Mouse (Mus musculus) CD4-positive helper T cell, adult 2 months (primary cell): Measurements from ENCODE around the gene Nav1.

Experiments used
- DNase-seq: peaks from one replicate; pipeline ENCODE4 v3.0.0-alpha.2; 2012; ENCODE audit warnings: low read depth, missing footprints, low spot score

The Nav1 gene

GRCm38 (mm10) chr1:135443506-135443905 is 163.6 kb downstream of the Nav1 start:
- DNase-seq = no peak

- no peak for DNase-seq
These were observed 165.2 kb downstream of the Nav1 start for GRCm38 (mm10) chr1:135441861-135442260.

GRCm38 (mm10) chr1:135440986-135441385 is 166.1 kb downstream of the Nav1 start:
- no peak for DNase-seq

GRCm38 (mm10) chr1:135438801-135439200 is 168.3 kb downstream of the Nav1 start:
- no peak for DNase-seq

GRCm38 (mm10) chr1:135435823-135436222 is 171.3 kb downstream of the Nav1 start:
- no peak for DNase-seq

GRCm38 (mm10) chr1:135430669-135431017 is 176.5 kb downstream of the Nav1 start:
- DNase-seq = no peak

- DNase-seq = peak; percentile 95
These were observed 177.0 kb downstream of the Nav1 start, which contains the start of gene Ipo9 for GRCm38 (mm10) chr1:135429901-135430668. Ipo9 (minus strand) TSS chr1:135430499.

GRCm38 (mm10) chr1:135427390-135427789 is 179.7 kb downstream of the Nav1 start:
- DNase-seq = no peak

GRCm38 (mm10) chr1:135426645-135427044 is 180.4 kb downstream of the Nav1 start:
- DNase-seq = no peak

- no peak for DNase-seq
These were observed 184.3 kb downstream of the Nav1 start for GRCm38 (mm10) chr1:135422772-135423171.

GRCm38 (mm10) chr1:135413996-135414395 is 193.1 kb downstream of the Nav1 start:
- no peak for DNase-seq

GRCm38 (mm10) chr1:135412130-135412529 is 195.0 kb downstream of the Nav1 start:
- DNase-seq = no peak

- no peak for DNase-seq
These were observed 196.1 kb downstream of the Nav1 start for GRCm38 (mm10) chr1:135410967-135411366.

- DNase-seq = no peak
These were observed 198.1 kb downstream of the Nav1 start for GRCm38 (mm10) chr1:135408973-135409372.

- no peak for DNase-seq
These were observed 201.7 kb downstream of the Nav1 start for GRCm38 (mm10) chr1:135405356-135405755.

GRCm38 (mm10) chr1:135401452-135402110 is 205.5 kb downstream of the Nav1 start:
- DNase-seq = no peak

- no peak for DNase-seq
These were observed 207.6 kb downstream of the Nav1 start for GRCm38 (mm10) chr1:135399466-135399865.

- DNase-seq = no peak
These were observed 221.9 kb downstream of the Nav1 start for GRCm38 (mm10) chr1:135385161-135385560.
